Mouse (Mus musculus) megakaryocyte, embryonic 14.5 days (primary cell): ENCODE data around the gene Dab2ip.

Experiments used
- FLI1 ChIP-seq: IDR thresholded peaks from 2 replicates; pipeline ENCODE4 v1.6.1; 2012; ENCODE audit warnings: low read length, inconsistent platforms, mixed read lengths
- GATA1 ChIP-seq: IDR thresholded peaks from 3 replicates; pipeline ENCODE4 v1.6.1; 2012; ENCODE audit warnings: mixed read lengths, low read length, inconsistent platforms, borderline replicate concordance

- TF ChIP-seq GATA1 (no peak), FLI1 (no peak)
Measured at GRCm38 (mm10) chr2:35509888-35510287, 48.2 kb upstream of the Dab2ip start.
